Mouse (Mus musculus): ENCODE data around the gene Rab11fip5. TPM values are rescaled to one million over a fixed set of nuclear protein-coding genes. Genes with fewer than 3 reads are reported as not detected.

Gene Rab11fip5
- polyA plus RNA-seq, 1 experiment from 2014 or later = 0.79 TPM

DNA sequence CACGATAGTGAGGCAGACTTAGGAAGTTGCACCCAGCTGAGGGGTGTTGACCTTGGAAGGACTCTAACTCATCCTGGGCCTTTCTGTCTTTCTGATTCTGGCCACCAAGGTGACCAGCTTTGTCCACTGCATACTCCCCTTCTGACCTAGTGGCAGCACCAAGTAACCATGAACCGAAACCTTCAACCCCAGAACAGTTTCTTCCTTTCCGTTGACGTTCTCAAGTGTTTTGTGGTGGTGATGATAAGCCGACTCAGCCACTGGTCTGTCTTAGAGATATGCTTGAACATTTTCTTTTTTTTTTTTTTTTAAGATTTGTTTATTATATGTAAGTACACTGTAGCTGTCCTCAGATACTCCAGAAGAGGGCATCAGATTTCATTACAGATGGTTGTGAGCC lies 14.2 kb upstream of the Rab11fip5 start:
- H3K9ac ChIP-seq = no peak overlapping the region
- H3K4me1 ChIP-seq = peaks cover 10% of the 10 kb centered on the region
- H3K27ac ChIP-seq = no peak overlapping the region
- H3K9me3 ChIP-seq (replicated peaks) = no peaks in the 10 kb centered on the region
- peaks cover 20% of the 10 kb centered on the region; the same call in 1 of the 2 replicates for H3K27me3 ChIP-seq (replicated peaks)
- peak; percentile 52 for ATAC-seq
- WGBS (ENCODE audit: insufficient replicate concordance) = 34% methylated on average over 5 of the region's 5 CpGs
- no peaks in the 10 kb centered on the region for H3K36me3 ChIP-seq
- no peak overlapping the region for H3K4me3 ChIP-seq
- H3K4me2 ChIP-seq = peak overlapping the region; percentile 35

DNA sequence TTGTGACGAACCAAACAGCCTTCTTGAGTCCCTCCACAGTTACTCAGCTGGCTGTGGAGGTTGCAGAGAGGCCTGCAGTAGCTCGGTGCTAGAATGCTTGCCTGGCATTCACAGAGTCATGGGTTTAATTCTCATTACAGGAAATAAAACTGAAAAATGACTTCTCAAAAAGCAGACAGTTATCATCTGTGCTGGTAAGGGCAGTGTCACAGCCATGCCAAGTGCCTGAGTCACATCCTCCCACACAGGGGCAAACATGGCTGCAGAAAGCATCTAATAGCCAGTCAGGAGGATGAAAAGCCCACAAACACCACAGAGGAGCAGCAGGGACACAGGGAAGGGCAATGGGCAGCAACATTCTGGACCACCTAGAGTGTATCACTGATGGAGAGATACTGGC lies 8.4 kb upstream of the Rab11fip5 start:
- WGBS (ENCODE audit: insufficient replicate concordance) = 60% methylated on average over 2 of the region's 2 CpGs

DNA sequence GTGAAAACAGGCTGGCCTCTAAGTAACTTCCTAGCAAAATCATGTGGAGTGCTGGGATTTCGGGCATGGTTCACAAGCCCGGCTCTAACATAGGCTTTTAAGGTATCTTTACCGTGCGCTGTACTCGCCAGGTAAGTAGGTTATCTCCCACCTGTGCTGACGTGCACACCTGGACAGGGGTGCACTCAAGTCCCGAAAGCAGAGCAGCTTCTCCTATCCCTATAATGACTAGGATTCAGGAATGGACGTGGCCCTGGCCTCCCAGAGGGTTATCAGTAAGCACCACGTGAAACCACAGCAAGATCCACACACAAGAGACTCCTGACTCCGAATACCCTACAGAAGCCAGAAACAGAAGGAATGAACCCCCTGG lies 7.2 kb upstream of the Rab11fip5 start:
- Histone ChIP-seq H3K36me3 (no peaks in the 10 kb centered on the region), H3K9ac (no peak overlapping the region), H3K9me3 (replicated peaks) (no peaks in the 10 kb centered on the region), H3K4me1 (peaks cover 50% of the 10 kb centered on the region), H3K4me2 (peak overlapping the region; percentile 71), H3K27ac (no peak overlapping the region), H3K27me3 (replicated peaks) (peaks cover 11% of the 10 kb centered on the region; the same call in 1 of the 2 replicates), H3K4me3 (no peak overlapping the region)
- 50% methylated on average over 10 of the region's 10 CpGs for WGBS (ENCODE audit: insufficient replicate concordance)
- no peak for ATAC-seq

More for the DNA sequence above, 8.4 kb upstream of the Rab11fip5 start:
- Histone ChIP-seq H3K9ac (no peak overlapping the region), H3K9me3 (replicated peaks) (no peaks in the 10 kb centered on the region), H3K4me3 (no peak overlapping the region), H3K4me2 (no peak overlapping the region), H3K27me3 (replicated peaks) (peaks cover 14% of the 10 kb centered on the region; the same call in 1 of the 2 replicates), H3K36me3 (no peaks in the 10 kb centered on the region), H3K27ac (no peak overlapping the region), H3K4me1 (peaks cover 40% of the 10 kb centered on the region)
- ATAC-seq = no peak

DNA sequence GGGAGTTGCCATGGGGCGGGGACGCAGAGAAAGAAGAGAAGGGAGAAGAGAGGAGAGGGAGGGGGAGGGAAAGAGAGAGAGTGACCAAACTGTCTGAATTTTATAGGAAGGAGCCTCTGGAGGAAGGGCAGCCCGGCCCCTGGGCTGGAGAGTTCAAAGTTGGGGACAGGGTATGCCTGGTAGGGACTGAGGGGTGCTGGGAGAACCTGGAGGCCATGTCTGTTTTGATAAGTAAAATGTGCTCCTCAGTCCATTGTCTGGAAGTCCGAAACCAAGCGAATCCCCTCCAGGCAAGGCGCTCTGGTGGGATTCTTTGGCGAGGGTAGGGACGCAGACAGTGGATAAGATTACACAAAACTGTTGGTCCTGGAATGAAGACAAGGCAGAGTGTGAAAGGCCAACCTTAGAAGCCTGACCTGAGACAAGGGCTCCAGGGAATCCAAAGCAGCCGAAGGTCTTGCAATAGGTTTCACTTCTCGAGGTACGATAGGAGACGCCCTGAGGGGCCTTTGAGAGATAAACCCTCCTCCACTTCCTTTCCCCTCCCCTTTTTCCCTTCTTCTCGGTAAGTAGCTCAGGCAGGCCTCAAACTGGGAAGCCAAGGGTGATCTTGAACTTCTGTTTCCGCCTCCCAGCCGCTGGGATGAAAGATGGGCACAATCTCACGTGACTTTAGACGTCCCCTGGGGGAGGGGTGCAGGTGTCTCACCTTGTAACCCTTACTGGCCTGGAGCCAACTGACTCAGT lies 6.6 kb upstream of the Rab11fip5 start:
- WGBS (ENCODE audit: insufficient replicate concordance) = 9% methylated on average over 17 of the region's 17 CpGs
- no peaks in the 10 kb centered on the region for H3K36me3 ChIP-seq
- peak; percentile 38 for ATAC-seq
- H3K9ac ChIP-seq = peak overlapping the region; percentile 35; the same call in 1 of the 2 replicates
- peak overlapping the region; percentile 43 for H3K4me3 ChIP-seq
- peaks cover 6% of the 10 kb centered on the region; the same call in 1 of the 2 replicates for H3K27me3 ChIP-seq (replicated peaks)
- H3K9me3 ChIP-seq (replicated peaks) = no peaks in the 10 kb centered on the region
- H3K4me2 ChIP-seq = peak overlapping the region; percentile 71
- peaks cover 55% of the 10 kb centered on the region for H3K4me1 ChIP-seq
- H3K27ac ChIP-seq = no peak overlapping the region

DNA sequence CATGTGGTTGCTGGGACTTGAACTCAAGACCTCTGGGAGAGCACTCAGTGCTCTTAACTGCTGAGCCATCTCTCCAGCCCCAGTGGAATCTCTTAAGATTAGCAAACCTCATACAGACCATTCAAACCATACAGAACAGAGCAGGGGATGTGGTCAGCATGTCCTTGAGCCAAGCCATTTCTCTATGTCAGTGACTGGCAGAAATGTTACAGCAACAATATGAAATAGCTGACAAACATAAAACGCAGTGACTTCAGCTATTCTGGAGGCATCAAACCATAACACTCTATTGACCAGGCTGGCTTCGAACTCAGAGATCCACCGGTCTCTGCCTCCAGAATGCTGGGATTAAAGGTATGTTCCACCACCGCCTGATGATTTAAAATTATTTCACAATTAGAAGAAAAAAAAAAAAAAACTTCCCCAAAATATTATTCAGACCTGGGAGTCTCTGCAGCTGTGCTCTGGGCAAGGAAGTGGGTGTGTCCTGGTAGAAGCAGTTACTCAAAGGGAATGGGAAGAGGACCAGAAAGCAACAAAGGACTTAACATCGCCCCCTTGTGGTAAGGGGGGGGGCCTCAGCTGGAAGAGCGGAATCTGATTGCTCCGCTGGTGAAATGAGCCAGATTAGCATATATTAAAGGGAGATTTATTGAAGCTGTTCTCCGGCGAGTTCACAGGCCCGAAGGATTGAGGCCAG lies 5.9 kb upstream of the Rab11fip5 start:
- H3K4me2 ChIP-seq = peak overlapping the region; percentile 71
- peak overlapping the region; percentile 43 for H3K4me3 ChIP-seq
- peak overlapping the region; percentile 35; the same call in 1 of the 2 replicates for H3K9ac ChIP-seq
- WGBS (ENCODE audit: insufficient replicate concordance) = 25% methylated on average over 10 of the region's 10 CpGs
- no peaks in the 10 kb centered on the region for H3K27me3 ChIP-seq (replicated peaks)
- H3K9me3 ChIP-seq (replicated peaks) = no peaks in the 10 kb centered on the region
- no peaks in the 10 kb centered on the region for H3K36me3 ChIP-seq
- H3K27ac ChIP-seq = no peak overlapping the region
- peaks cover 57% of the 10 kb centered on the region for H3K4me1 ChIP-seq
- peak; percentile 44; the same call in 1 of the 2 replicates for ATAC-seq

DNA sequence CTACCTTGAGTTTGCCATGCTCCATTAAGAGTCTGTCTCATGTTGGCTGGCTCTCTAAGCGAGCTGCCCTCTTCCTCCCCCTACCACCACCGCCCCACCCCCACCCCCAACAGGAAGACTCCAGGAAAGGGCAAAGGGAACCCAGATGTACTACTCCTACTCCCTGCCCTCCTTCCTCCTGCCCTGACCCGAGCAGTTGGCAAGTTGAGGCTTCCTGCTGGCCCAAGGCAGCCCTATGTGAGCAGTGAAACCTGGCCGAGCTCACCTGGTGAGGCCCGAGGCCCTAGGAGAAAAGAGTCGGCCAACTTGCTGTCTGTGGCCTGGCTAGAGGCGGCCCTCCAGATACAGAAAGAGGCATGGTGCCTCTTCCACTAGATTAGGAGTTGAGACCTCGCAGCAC lies 4.2 kb upstream of the Rab11fip5 start:
- Histone ChIP-seq H3K9ac (no peak overlapping the region; the same call in 1 of the 2 replicates), H3K36me3 (no peaks in the 10 kb centered on the region), H3K4me3 (no peak overlapping the region), H3K27ac (no peak overlapping the region), H3K4me2 (peak overlapping the region; percentile 15; the same call in 1 of the 2 replicates), H3K9me3 (replicated peaks) (no peaks in the 10 kb centered on the region), H3K27me3 (replicated peaks) (peaks cover 6% of the 10 kb centered on the region), H3K4me1 (peaks cover 72% of the 10 kb centered on the region)
- no peak for ATAC-seq
- WGBS (ENCODE audit: insufficient replicate concordance) = 37% methylated on average over 8 of the region's 8 CpGs

DNA sequence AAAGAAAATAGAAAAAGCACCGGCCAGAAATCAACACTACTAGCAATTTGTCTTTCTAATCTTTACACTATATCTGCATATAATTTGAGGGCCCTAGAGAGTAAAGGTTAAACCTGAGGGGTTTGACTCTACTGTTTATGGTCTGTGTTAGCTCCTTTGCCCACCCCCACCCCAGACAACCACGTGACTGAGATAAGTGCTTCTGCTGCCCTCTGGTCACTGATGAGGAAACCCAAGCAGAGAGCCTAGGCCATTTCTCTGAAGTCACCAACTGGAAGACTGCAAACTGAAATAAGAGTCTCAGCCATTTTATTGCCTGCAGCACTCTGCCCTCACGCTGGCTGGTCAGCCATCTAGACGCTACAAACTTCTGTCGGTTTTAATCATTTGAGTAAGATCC lies 3.4 kb upstream of the Rab11fip5 start:
- WGBS (ENCODE audit: insufficient replicate concordance) = 38% methylated on average over 5 of the region's 5 CpGs
- Histone ChIP-seq H3K4me3 (no peak overlapping the region), H3K27me3 (replicated peaks) (peaks cover 14% of the 10 kb centered on the region), H3K9ac (no peak overlapping the region), H3K4me1 (peaks cover 73% of the 10 kb centered on the region), H3K36me3 (no peaks in the 10 kb centered on the region), H3K9me3 (replicated peaks) (no peaks in the 10 kb centered on the region), H3K27ac (no peak overlapping the region), H3K4me2 (0 out of 2 replicates have a peak overlapping the region, but pooled peaks have one; percentile 6)
- ATAC-seq = no peak

DNA sequence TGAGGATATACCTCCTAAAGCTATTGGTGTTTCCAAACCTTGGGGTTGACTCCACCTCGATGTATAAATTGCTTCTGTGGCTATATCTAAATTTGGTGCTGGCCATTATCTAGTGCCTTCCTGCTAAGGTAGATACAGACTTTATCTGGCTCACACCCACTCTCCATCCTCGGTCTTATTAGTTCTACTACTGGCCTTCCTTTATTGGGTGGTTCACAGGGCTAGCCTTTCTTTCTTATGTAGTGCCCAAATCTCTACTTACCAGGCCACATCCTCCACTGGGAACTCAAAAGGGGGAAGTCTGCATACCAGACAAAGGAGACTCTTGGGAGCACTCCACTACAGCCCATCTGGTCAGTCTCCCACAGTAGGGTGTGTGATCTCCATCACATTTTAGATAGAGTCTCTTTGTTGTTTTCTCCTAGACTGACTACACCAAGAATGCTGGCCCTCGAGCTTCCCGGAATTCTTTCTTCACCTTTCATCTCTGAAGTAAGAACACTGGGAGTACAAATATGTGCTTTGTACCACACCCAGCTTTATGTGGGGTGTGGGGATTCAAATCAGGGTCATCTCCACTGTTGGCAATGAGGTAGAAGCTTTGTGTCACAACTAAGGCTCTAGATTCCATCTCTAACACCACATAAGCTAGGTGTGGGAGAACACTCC lies 2.8 kb upstream of the Rab11fip5 start:
- Histone ChIP-seq H3K9me3 (replicated peaks) (no peaks in the 10 kb centered on the region), H3K27me3 (replicated peaks) (peaks cover 20% of the 10 kb centered on the region), H3K4me3 (no peak overlapping the region), H3K4me2 (peak overlapping the region; percentile 27), H3K36me3 (no peaks in the 10 kb centered on the region), H3K27ac (no peak overlapping the region), H3K9ac (no peak overlapping the region), H3K4me1 (peaks cover 72% of the 10 kb centered on the region)
- WGBS (ENCODE audit: insufficient replicate concordance) = 45% methylated on average over 4 of the region's 4 CpGs
- ATAC-seq = 0 out of 2 replicates have a peak, but pooled peaks have one; percentile 9

DNA sequence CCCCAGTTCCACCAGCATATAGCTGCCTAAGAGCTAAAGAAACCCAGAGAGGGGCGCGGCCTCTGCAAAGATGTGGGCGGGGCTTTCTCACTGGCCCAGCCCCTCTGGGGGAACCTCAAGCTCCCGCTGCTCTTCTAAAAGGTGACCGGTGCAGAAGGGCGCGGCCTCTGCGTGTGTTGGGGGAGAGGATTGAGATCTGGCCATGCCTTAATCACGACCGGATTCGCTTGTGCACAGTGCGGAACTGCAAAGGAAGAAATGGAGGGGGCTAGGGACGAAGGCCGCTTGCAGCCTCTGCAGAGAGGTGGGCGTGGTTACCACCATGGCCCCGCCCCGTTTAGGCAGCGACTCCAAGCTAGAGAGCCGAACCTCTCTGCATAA lies 290 bp upstream of the Rab11fip5 start:
- peaks cover 51% of the 10 kb centered on the region for H3K4me1 ChIP-seq

DNA sequence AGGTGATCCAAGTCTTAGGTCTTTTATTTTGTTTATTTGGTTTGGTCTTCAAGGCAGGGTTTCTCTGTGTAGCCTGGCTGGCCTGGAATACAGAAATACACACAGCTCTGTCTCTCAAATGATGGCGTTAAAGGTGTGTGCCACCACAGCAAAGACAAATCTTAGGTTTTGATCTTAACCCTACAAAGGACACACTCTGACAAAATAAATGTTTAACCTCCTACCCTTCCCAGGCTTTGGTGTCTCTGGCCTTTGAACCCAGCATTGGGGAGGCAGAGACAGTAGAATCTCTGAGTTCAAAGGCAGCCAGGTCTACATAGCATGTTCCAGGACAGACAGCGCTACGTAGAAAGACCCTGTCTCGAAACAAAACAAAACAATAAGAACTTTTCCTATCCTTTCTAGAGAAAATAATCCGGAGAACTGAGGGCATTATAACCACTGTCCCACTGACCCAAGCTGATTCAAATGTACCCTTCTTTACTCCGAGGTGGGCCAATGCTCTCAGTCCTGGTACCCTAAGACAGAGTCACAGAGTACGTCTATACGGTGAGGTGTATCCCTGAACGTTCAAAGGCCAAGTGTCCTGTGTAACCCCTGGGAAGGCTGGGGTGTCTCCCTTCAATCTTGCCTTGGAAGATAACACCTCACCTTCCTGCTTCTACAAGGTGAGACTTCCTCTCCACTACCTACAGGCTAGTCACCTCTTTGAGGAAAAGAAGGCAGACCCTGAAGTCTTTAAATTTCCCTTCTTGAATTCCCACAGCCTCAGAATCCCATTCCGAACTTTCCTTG lies 1.2 kb downstream of the Rab11fip5 start:
- ATAC-seq = no peak
- WGBS (ENCODE audit: insufficient replicate concordance) = 75% methylated on average over 10 of the region's 10 CpGs

More for the DNA sequence above, 290 bp upstream of the Rab11fip5 start:
- Histone ChIP-seq H3K9ac (no peak overlapping the region), H3K36me3 (no peaks in the 10 kb centered on the region), H3K4me3 (peak overlapping the region; percentile 66), H3K27me3 (replicated peaks) (peaks cover 28% of the 10 kb centered on the region), H3K9me3 (replicated peaks) (no peaks in the 10 kb centered on the region), H3K27ac (no peak overlapping the region), H3K4me2 (peak overlapping the region; percentile 99)
- under 1% methylated on average over 19 of the region's 19 CpGs for WGBS (ENCODE audit: insufficient replicate concordance)
- peak; percentile 94 for ATAC-seq

DNA sequence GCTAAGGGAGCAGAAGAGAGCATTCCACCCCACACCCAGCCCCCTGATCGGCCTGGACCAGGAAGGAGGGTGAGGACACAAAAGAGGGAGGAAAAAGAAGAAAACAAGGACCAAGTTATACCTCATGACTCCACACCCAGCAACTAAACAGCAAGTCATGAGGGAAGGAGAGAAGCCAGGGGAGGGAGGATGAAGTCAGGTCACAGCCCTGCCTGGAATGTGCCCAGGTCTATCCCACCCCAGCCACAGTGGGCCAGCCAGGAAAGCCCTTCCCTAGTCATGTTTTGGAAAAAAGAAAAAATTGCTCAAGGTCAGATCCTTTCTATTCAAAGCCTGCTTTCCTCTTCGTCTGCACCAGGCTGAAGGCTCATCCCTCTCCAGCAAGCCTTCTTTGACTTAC lies 1.9 kb downstream of the Rab11fip5 start:
- Histone ChIP-seq H3K27ac (no peak overlapping the region), H3K9ac (no peak overlapping the region), H3K27me3 (replicated peaks) (peaks cover 28% of the 10 kb centered on the region), H3K4me2 (no peak overlapping the region), H3K9me3 (replicated peaks) (no peaks in the 10 kb centered on the region), H3K36me3 (no peaks in the 10 kb centered on the region), H3K4me1 (peaks cover 49% of the 10 kb centered on the region), H3K4me3 (no peak overlapping the region)
- ATAC-seq = no peak
- 71% methylated on average over 2 of the region's 2 CpGs for WGBS (ENCODE audit: insufficient replicate concordance)

More for the DNA sequence above, 1.2 kb downstream of the Rab11fip5 start:
- no peak overlapping the region for H3K9ac ChIP-seq
- peaks cover 28% of the 10 kb centered on the region for H3K27me3 ChIP-seq (replicated peaks)
- H3K4me3 ChIP-seq = peak overlapping the region; percentile 66; the same call in 1 of the 2 replicates
- H3K9me3 ChIP-seq (replicated peaks) = no peaks in the 10 kb centered on the region
- H3K27ac ChIP-seq = no peak overlapping the region
- H3K4me2 ChIP-seq = peak overlapping the region; percentile 99
- H3K4me1 ChIP-seq = peaks cover 52% of the 10 kb centered on the region
- no peaks in the 10 kb centered on the region for H3K36me3 ChIP-seq

Measured in liver, embryonic 12.5 days (tissue).